Mouse (Mus musculus): ENCODE data around the gene Gm9573. TPM values are rescaled to one million over a fixed set of nuclear protein-coding genes. Genes with fewer than 3 reads are reported as not detected.

The Gm9573 gene
- not detected in 2 replicates for polyA plus RNA-seq (2016; fragmentation: Nextera tagmentation; extraction: Ambion mirVana)

GRCm38 (mm10) chr17:35626537-35626936, at the start of gene Gm9573:
Gm9573 (minus strand) TSS chr17:35626637.
- Histone ChIP-seq H3K4me1 (no peaks in the 10 kb centered on the region), H3K4me2 (no peak within 1 kb of the TSS), H3K9me3 (no peaks in the 10 kb centered on the region), H3K4me3 (replicated peaks) (no peak within 1 kb of the TSS), H3K27ac (no peak within 1 kb of the TSS), H3K27me3 (no peaks in the 10 kb centered on the region), H3K36me3 (replicated peaks) (no peaks in the 10 kb centered on the region), H3K9ac (no peak within 1 kb of the TSS)
- no peak for ATAC-seq (ENCODE audit: low FRiP score)
- WGBS, result 90% methylated on average over 7 of the region's 7 CpGs

- Histone ChIP-seq H3K4me1 (peaks cover 11% of the 10 kb centered on the region), H3K9ac (peak within 1 kb of the TSS; percentile 86), H3K4me2 (peak within 1 kb of the TSS; percentile 91), H3K27ac (no peak within 1 kb of the TSS), H3K9me3 (no peaks in the 10 kb centered on the region), H3K27me3 (no peaks in the 10 kb centered on the region), H3K4me3 (replicated peaks) (peak within 1 kb of the TSS; percentile 67), H3K36me3 (replicated peaks) (peaks cover 13% of the 10 kb centered on the region; the same call in 1 of the 2 replicates)
- ATAC-seq (ENCODE audit: low FRiP score), result peak; percentile 95
- 2% methylated on average over 23 of the region's 23 CpGs for WGBS
Measured at GRCm38 (mm10) chr17:35673416-35674035, 47.1 kb upstream of the Gm9573 start, which contains the start of gene Gtf2h4. Gtf2h4 (minus strand) TSS chr17:35673739.

- ATAC-seq (ENCODE audit: low FRiP score), result no peak
- WGBS, result 89% methylated on average over 6 of the region's 6 CpGs
- no peak overlapping the region for H3K4me2 ChIP-seq
Measured at GRCm38 (mm10) chr17:35672527-35672926, 46.1 kb upstream of the Gm9573 start.

GRCm38 (mm10) chr17:35671846-35672245, 45.4 kb upstream of the Gm9573 start:
- Histone ChIP-seq H3K27ac (no peak overlapping the region), H3K4me3 (replicated peaks) (no peak overlapping the region), H3K4me2 (no peak overlapping the region), H3K9me3 (no peaks in the 10 kb centered on the region), H3K36me3 (replicated peaks) (peaks cover 13% of the 10 kb centered on the region; the same call in 1 of the 2 replicates), H3K9ac (no peak overlapping the region), H3K4me1 (peaks cover 20% of the 10 kb centered on the region), H3K27me3 (no peaks in the 10 kb centered on the region)
- ATAC-seq (ENCODE audit: low FRiP score), result no peak
- 91% methylated on average over 6 of the region's 6 CpGs for WGBS

More at GRCm38 (mm10) chr17:35672527-35672926, 46.1 kb upstream of the Gm9573 start:
- H3K4me3 ChIP-seq (replicated peaks), result peak overlapping the region; percentile 67; the same call in 1 of the 2 replicates
- no peak overlapping the region for H3K9ac ChIP-seq
- H3K36me3 ChIP-seq (replicated peaks), result peaks cover 13% of the 10 kb centered on the region; the same call in 1 of the 2 replicates
- no peaks in the 10 kb centered on the region for H3K9me3 ChIP-seq
- no peak overlapping the region for H3K27ac ChIP-seq
- H3K27me3 ChIP-seq, result no peaks in the 10 kb centered on the region
- H3K4me1 ChIP-seq, result peaks cover 18% of the 10 kb centered on the region

GRCm38 (mm10) chr17:35669731-35670130, 43.3 kb upstream of the Gm9573 start:
- Histone ChIP-seq H3K36me3 (replicated peaks) (peaks cover 21% of the 10 kb centered on the region; the same call in 1 of the 2 replicates), H3K27me3 (no peaks in the 10 kb centered on the region), H3K27ac (no peak overlapping the region), H3K9me3 (no peaks in the 10 kb centered on the region), H3K9ac (no peak overlapping the region), H3K4me2 (no peak overlapping the region), H3K4me3 (replicated peaks) (no peak overlapping the region), H3K4me1 (peaks cover 29% of the 10 kb centered on the region)
- WGBS, result 91% methylated on average over 9 of the region's 9 CpGs
- ATAC-seq (ENCODE audit: low FRiP score), result no peak

GRCm38 (mm10) chr17:35667334-35668065, 41.1 kb upstream of the Gm9573 start, which contains the start of gene Vars2:
Vars2 (minus strand) TSS chr17:35667592.
- ATAC-seq (ENCODE audit: low FRiP score), result peak; percentile 91
- under 1% methylated on average over 61 of the region's 61 CpGs for WGBS
- Histone ChIP-seq H3K4me2 (peak within 1 kb of the TSS; percentile 93), H3K9me3 (no peaks in the 10 kb centered on the region), H3K36me3 (replicated peaks) (peaks cover 40% of the 10 kb centered on the region), H3K4me3 (replicated peaks) (peak within 1 kb of the TSS; percentile 77), H3K9ac (peak within 1 kb of the TSS; percentile 82), H3K27ac (peak within 1 kb of the TSS; percentile 81), H3K4me1 (peaks cover 22% of the 10 kb centered on the region), H3K27me3 (no peaks in the 10 kb centered on the region)

- Histone ChIP-seq H3K36me3 (replicated peaks) (peaks cover 42% of the 10 kb centered on the region), H3K4me2 (peak overlapping the region; percentile 93), H3K27me3 (no peaks in the 10 kb centered on the region), H3K9me3 (no peaks in the 10 kb centered on the region), H3K4me3 (replicated peaks) (peak overlapping the region; percentile 77), H3K9ac (peak overlapping the region; percentile 82), H3K27ac (peak overlapping the region; percentile 81), H3K4me1 (peaks cover 18% of the 10 kb centered on the region)
- WGBS, result 5% methylated on average over 13 of the region's 13 CpGs
- ATAC-seq (ENCODE audit: low FRiP score), result peak; percentile 75
Measured at GRCm38 (mm10) chr17:35666851-35667256, 40.4 kb upstream of the Gm9573 start.

- 0 out of 2 replicates have a peak overlapping the region, but pooled peaks have one; percentile 25 for H3K9ac ChIP-seq
- H3K27ac ChIP-seq, result no peak overlapping the region
- peaks cover 18% of the 10 kb centered on the region for H3K4me1 ChIP-seq
- 81% methylated on average over 17 of the region's 17 CpGs for WGBS
- no peaks in the 10 kb centered on the region for H3K27me3 ChIP-seq
- H3K36me3 ChIP-seq (replicated peaks), result peaks cover 50% of the 10 kb centered on the region
- no peaks in the 10 kb centered on the region for H3K9me3 ChIP-seq
- H3K4me2 ChIP-seq, result no peak overlapping the region
- no peak overlapping the region; the same call in 1 of the 2 replicates for H3K4me3 ChIP-seq (replicated peaks)
- ATAC-seq (ENCODE audit: low FRiP score), result no peak
Measured at GRCm38 (mm10) chr17:35665957-35666515, 39.6 kb upstream of the Gm9573 start.

- Histone ChIP-seq H3K4me2 (no peak overlapping the region), H3K27ac (no peak overlapping the region), H3K36me3 (replicated peaks) (peaks cover 34% of the 10 kb centered on the region), H3K4me3 (replicated peaks) (no peak overlapping the region), H3K4me1 (no peaks in the 10 kb centered on the region), H3K9ac (no peak overlapping the region), H3K9me3 (no peaks in the 10 kb centered on the region), H3K27me3 (no peaks in the 10 kb centered on the region)
- WGBS, result 81% methylated on average over 2 of the region's 2 CpGs
- no peak for ATAC-seq (ENCODE audit: low FRiP score)
Measured at GRCm38 (mm10) chr17:35653086-35653485, 26.6 kb upstream of the Gm9573 start.

- 64% methylated on average over 2 of the region's 2 CpGs for WGBS
- no peak for ATAC-seq (ENCODE audit: low FRiP score)
Measured at GRCm38 (mm10) chr17:35649429-35649828, 23.0 kb upstream of the Gm9573 start.

GRCm38 (mm10) chr17:35643609-35644236, 17.3 kb upstream of the Gm9573 start, which contains the start of gene Mucl3:
Mucl3 (minus strand) TSS chr17:35643695.
- H3K4me3 ChIP-seq (replicated peaks), result no peak within 1 kb of the TSS
- no peaks in the 10 kb centered on the region for H3K27me3 ChIP-seq
- H3K9me3 ChIP-seq, result no peaks in the 10 kb centered on the region
- ATAC-seq (ENCODE audit: low FRiP score), result no peak
- H3K9ac ChIP-seq, result no peak within 1 kb of the TSS
- H3K4me1 ChIP-seq, result no peaks in the 10 kb centered on the region
- no peak within 1 kb of the TSS for H3K4me2 ChIP-seq
- WGBS, result 79% methylated on average over 13 of the region's 13 CpGs
- no peaks in the 10 kb centered on the region for H3K36me3 ChIP-seq (replicated peaks)
- H3K27ac ChIP-seq, result no peak within 1 kb of the TSS

More at GRCm38 (mm10) chr17:35649429-35649828, 23.0 kb upstream of the Gm9573 start:
- Histone ChIP-seq H3K9me3 (no peaks in the 10 kb centered on the region), H3K4me2 (no peak overlapping the region), H3K27ac (no peak overlapping the region), H3K27me3 (no peaks in the 10 kb centered on the region), H3K9ac (no peak overlapping the region), H3K36me3 (replicated peaks) (no peaks in the 10 kb centered on the region), H3K4me3 (replicated peaks) (no peak overlapping the region), H3K4me1 (no peaks in the 10 kb centered on the region)

GRCm38 (mm10) chr17:35639352-35639751, 12.9 kb upstream of the Gm9573 start:
- peaks cover 16% of the 10 kb centered on the region for H3K27me3 ChIP-seq
- no peak overlapping the region for H3K4me2 ChIP-seq
- H3K9me3 ChIP-seq, result no peaks in the 10 kb centered on the region
- WGBS, result 88% methylated on average over 6 of the region's 6 CpGs
- H3K9ac ChIP-seq, result no peak overlapping the region
- H3K36me3 ChIP-seq (replicated peaks), result no peaks in the 10 kb centered on the region
- no peak for ATAC-seq (ENCODE audit: low FRiP score)
- no peak overlapping the region for H3K27ac ChIP-seq
- peaks cover 4% of the 10 kb centered on the region for H3K4me1 ChIP-seq
- H3K4me3 ChIP-seq (replicated peaks), result no peak overlapping the region
